Mouse (Mus musculus) adrenal gland, adult (tissue): ENCODE data around the gene Mrpl2.

Experiments used
- DNase-seq, 2 experiments: peaks; one replicate each; pipeline ENCODE4 v3.0.0; 2022 to 2023; ENCODE audit warnings: low spot score in 1 of 2; ENCODE audit not compliant: inconsistent age in 2 of 2

The Mrpl2 gene

GRCm38 (mm10) chr17:46624598-46624997, 21.4 kb upstream of the Mrpl2 start:
- no peak for DNase-seq

- no peak for DNase-seq
Observed at GRCm38 (mm10) chr17:46627409-46627808, 18.6 kb upstream of the Mrpl2 start.

DNA sequence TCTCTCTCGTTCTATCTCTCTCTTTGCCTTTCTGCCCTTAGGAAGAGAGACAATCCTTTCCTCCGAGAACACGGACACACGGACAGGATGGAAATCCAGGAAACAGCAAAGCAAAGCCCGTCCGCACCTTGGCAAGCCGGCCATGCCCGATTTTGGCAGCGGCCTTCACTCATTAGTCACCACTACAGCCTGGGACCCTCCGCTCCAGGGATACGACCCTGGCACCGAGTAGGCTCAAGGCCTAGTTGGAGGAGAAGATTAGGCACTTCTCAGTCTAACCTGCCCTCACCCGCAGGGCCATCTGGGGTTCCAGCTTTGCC, 17.6 kb upstream of the Mrpl2 start:
- DNase-seq = peak; percentile 41 to 80

DNA sequence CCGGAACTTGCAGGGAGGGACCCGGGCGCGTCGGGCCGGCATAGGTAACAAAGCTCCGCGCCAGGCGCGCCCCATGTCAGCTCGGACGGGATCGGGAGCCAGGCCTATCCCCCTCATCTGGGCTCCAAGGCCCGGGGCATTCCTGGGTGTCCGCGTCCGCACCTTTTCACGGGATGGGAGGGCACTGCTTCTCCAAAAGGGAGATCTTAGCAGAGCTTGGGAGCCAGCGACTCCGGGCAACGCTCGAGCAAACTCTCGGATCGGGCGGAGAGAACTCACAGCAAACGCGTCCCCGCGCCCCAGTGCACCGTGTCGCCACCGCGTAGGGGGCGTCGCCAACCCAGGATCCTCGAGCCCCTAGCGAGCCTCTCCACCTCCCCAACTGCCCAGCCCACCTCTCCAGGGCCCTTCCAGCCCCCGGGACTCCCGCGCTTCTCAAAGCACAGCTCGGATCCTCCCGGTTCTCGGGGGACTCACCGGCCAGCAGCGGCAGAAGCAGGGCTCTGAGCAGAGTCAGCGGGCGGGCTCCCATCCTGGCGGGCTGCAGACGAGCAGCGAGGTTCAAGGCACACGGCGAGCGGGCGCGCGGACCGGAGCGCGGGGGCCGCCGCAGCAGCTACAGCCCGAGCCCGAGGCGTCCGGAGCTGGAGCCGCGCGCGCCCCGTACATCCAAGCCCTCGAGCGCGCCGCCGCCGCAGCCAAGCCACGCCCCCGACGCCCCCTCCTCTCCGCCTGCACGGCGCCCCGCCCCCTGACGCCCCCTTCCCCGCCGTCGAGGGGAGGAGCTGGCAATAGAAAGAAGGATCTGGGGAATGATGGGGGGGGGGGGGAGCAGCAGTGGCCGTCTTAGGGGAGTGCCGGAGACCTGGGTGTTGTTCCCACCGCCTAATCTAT, 17.0 kb upstream of the Mrpl2 start, which contains the start of gene Ptk7:
Gene Ptk7, minus strand, starts transcription at position 714 of the 894 bp plus-strand sequence.
- peak; percentile 45 to 81 for DNase-seq

DNA sequence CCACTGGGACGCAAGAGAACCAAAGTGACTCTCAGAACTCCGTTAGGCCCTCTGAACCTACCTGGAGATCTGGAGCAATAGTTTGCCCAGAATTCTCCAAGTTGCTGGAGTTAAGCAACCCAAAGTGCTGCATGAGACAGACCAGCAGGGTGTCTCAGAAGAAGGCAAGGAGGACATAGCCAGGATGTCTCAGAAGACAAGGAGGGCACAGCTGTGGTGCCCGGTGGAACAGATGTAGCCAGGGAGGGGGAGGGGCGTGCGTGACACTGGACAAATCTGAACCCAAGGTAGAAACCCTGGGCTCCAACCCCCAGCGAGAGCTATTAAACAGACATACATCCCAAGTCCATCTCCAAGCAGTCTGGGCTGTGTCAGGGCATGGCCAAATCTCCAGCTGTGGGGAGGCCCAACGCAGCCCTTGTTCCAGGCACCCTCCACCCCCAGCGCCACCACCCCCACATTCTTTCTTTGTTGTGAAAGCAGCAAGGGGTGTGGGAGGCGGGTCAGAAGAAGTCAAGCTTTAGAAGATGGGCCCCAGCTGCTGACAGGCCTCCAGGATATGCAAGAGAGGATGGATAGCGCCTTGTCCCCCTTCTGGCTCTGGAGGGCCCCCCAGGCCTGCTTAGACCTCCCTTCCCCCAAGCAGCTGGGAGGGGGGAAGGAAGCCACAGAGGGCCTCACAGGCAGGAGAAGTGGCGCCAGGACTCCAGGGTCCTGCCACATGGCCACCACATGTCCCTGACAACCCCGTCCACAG, 16.2 kb upstream of the Mrpl2 start:
- peak in 1 of 2 experiments; percentile 60 for DNase-seq

- DNase-seq = peak; percentile 53 to 90
Observed at GRCm38 (mm10) chr17:46636831-46637523, 9.1 kb upstream of the Mrpl2 start.

GRCm38 (mm10) chr17:46639929-46640328, 6.1 kb upstream of the Mrpl2 start:
- DNase-seq = no peak

- DNase-seq = no peak
Observed at GRCm38 (mm10) chr17:46642060-46642459, 4.0 kb upstream of the Mrpl2 start.

DNA sequence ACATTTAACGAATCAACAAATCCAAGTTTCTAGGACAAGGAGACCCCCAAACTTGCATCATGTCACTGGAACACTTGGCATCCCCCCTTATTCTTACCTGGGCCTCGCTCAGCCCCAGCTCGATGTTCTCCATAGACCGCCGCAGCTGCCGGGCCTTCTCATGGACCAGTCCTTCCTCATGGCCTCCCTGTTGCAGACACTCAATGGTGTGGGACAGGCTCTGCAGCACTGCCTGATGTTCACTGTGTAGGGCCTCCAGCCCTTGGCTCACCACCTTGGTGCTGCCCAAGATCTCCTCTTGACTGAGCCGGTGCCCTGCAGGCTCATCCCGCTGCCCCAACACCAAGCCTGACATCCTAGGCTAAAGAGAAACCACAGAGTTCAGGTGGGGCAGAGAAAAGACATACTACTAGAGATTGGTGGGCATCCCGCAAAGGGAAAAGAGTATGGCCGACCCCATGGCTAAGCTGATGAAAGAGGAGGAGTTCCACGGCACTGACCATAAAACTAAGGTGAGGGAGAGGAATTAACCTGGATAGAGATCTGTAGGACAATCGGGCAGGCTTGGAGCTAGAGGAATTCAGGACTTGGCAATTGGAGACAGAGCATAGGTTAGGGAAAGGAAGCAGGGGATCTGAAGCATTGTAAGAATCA, 1.8 kb upstream of the Mrpl2 start:
- DNase-seq = peak in 1 of 2 experiments; percentile 54

- peak; percentile 80 to 89 for DNase-seq
Observed at GRCm38 (mm10) chr17:46644916-46645475, 1.0 kb upstream of the Mrpl2 start.

DNA sequence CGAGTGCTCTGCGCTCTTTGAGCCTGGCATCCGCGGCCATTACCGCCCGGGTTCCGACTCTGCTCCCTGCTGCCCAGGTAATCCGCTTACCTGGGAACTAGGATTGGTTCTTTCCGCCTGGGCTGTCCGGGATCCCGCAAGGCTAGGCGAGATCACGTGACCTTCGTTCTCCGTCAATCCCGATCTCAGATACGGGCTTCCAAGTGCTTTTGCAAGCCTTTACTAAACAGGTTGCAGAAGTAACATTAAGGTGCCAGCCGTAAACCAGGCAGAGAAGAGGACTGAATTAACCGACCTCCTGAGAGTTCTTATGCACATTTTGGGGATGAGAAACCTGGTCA, 263 bp downstream of the Mrpl2 start:
- DNase-seq = no peak

- no peak for DNase-seq
Observed at GRCm38 (mm10) chr17:46647279-46647678, 1.2 kb downstream of the Mrpl2 start.

GRCm38 (mm10) chr17:46648436-46648835, 2.4 kb downstream of the Mrpl2 start:
- no peak for DNase-seq

- no peak for DNase-seq
Observed at GRCm38 (mm10) chr17:46649811-46650210, 3.8 kb downstream of the Mrpl2 start.

DNA sequence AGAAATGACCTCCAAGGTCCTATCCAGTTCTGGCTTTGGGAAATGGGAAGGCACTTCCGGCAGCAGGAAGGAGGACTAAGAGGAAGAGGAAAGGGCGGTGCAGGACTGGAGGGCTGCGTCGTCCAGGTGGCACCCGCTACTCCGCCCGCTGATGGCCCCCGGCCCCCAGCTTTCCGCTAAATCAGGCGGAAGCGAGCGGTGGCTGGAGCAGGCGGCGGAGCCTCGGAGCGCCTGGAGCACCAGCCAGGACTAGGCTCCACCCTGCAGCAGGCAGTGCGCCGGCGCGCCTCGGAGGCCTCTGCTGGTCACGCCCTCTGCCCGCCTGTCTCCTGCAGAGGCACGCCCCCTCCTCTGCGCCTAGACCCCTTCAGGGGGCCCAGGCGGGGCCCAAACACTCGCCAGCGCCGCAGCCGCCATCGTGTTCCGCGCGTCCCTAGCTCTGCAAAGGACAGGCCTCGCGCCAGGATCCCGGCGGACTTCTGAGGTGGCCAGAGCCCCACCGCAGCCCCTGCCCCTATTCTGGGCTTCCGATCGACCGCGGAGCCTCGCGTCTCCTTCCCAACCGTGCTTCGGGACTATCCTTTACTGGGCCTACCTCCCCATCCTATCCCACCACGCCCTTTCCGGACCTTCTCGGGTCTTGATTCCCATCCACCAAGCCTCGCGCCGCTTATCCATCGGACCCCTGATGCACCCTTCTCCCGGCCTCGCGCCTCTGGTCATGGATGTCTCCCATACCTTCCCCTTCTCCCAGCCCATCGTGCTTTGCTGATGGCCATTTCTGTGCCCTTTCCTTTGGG, 4.4 kb downstream of the Mrpl2 start, which contains the start of gene Cul7:
Gene Cul7, plus strand, starts transcription at position 106 of the 800 bp plus-strand sequence.
- peak; percentile 95 to 96 for DNase-seq

DNA sequence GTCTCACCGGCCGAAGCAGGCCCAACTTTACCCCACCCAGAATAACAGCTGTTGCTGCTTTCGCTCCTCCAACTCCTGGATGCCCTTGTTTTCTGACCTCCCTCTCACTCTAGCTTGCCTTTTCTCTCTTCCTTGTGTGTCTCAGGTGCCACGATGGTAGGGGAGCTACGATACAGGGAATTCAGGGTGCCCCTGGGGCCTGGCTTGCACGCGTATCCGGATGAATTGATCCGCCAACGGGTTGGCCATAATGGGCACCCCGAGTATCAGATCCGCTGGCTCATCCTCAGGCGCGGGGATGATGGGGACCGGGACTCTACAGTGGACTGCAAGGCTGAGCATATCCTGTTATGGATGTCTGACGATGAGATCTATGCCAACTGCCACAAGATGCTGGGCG, 5.3 kb downstream of the Mrpl2 start:
- DNase-seq = peak in 1 of 2 experiments; percentile 54

DNA sequence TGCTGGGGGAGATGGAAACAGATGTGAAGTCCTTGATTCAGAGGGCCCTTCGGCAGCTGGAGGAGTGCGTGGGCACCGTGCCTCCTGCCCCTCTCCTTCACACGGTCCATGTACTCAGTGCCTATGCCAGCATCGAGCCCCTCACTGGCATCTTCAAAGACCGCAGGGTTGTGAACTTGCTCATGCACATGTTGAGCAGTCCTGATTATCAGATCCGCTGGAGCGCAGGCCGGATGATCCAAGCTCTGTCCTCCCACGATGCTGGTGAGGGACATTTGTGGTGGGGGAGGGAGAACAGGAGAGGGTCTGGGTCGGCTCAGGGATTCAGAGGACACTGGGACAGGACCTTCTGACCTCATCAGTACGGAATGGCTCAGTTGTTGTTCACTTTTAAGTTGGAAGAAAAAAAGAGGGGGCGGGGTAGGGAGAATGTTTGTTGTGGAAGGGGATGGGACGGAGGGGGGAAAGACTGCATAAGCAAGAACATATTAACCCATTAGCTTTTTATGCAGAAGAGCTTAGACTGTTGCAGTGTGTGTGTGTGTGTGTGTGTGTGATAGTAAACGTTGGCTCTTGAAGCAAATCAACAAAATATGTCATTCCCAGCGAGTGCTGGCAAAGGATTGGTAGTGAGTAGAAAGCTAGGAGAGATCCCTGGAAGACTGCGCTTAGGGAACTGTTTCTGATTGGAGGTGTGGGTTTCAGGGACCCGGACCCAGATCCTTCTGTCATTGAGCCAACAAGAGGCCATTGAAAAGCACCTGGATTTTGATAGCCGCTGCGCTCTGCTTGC, 5.9 kb downstream of the Mrpl2 start:
- DNase-seq = no peak

- DNase-seq = no peak
Observed at GRCm38 (mm10) chr17:46656054-46656453, 10.0 kb downstream of the Mrpl2 start.

- DNase-seq = no peak
Observed at GRCm38 (mm10) chr17:46661351-46661750, 15.3 kb downstream of the Mrpl2 start.
